Mouse (Mus musculus): ENCODE results near the gene Mtch2. TPM values are rescaled to one million over a fixed set of nuclear protein-coding genes. Genes with fewer than 3 reads are reported as not detected.
"Not testable (repeated sequence)": the region's sequence is repeated elsewhere in the genome, so short reads cannot be mapped to it uniquely, and the experiment has no call there.

Mtch2 gene
- polyA plus RNA-seq, 1 experiment from 2014 or later: 175 TPM

GRCm38 (mm10) chr2:90886436-90886835, 39.5 kb downstream of the Mtch2 start:
- Histone ChIP-seq H3K9ac (no peak overlapping the region), H3K36me3 (no peaks in the 10 kb centered on the region), H3K27ac (replicated peaks) (no peak overlapping the region), H3K4me2 (replicated peaks) (peak overlapping the region; percentile 98), H3K27me3 (peaks cover 38% of the 10 kb centered on the region), H3K4me3 (replicated peaks) (peak overlapping the region; percentile 56), H3K4me1 (peaks cover 30% of the 10 kb centered on the region), H3K9me3 (replicated peaks) (no peaks in the 10 kb centered on the region)
- no peak for ATAC-seq (ENCODE audit: insufficient number of reproducible peaks, low FRiP score, low TSS enrichment, low read depth)
- WGBS: 26% methylated on average over 6 of the region's 6 CpGs

- no peak overlapping the region for H3K4me3 ChIP-seq (replicated peaks)
- H3K36me3 ChIP-seq: no peaks in the 10 kb centered on the region
- no peak overlapping the region for H3K9ac ChIP-seq
- H3K4me2 ChIP-seq (replicated peaks): no peak overlapping the region
- peaks cover 30% of the 10 kb centered on the region for H3K4me1 ChIP-seq
- H3K9me3 ChIP-seq (replicated peaks): no peaks in the 10 kb centered on the region
- no peak for ATAC-seq (ENCODE audit: insufficient number of reproducible peaks, low FRiP score, low TSS enrichment, low read depth)
- no peak overlapping the region for H3K27ac ChIP-seq (replicated peaks)
- peaks cover 38% of the 10 kb centered on the region for H3K27me3 ChIP-seq
- 70% methylated on average over 5 of the region's 5 CpGs for WGBS
These were observed 40.7 kb downstream of the Mtch2 start for GRCm38 (mm10) chr2:90887627-90888026.

GRCm38 (mm10) chr2:90889550-90890548, 42.9 kb downstream of the Mtch2 start:
- H3K9ac ChIP-seq: peak overlapping the region; percentile 51
- peaks cover 30% of the 10 kb centered on the region for H3K4me1 ChIP-seq
- WGBS: 3% methylated on average over 132 of the region's 133 CpGs
- ATAC-seq (ENCODE audit: insufficient number of reproducible peaks, low FRiP score, low TSS enrichment, low read depth): peak; percentile 82
- peaks cover 38% of the 10 kb centered on the region for H3K27me3 ChIP-seq
- no peaks in the 10 kb centered on the region for H3K9me3 ChIP-seq (replicated peaks)
- peaks cover 7% of the 10 kb centered on the region for H3K36me3 ChIP-seq
- peak overlapping the region; percentile 75 for H3K4me2 ChIP-seq (replicated peaks)
- peak overlapping the region; percentile 61 for H3K4me3 ChIP-seq (replicated peaks)
- H3K27ac ChIP-seq (replicated peaks): peak overlapping the region; percentile 51

DNA sequence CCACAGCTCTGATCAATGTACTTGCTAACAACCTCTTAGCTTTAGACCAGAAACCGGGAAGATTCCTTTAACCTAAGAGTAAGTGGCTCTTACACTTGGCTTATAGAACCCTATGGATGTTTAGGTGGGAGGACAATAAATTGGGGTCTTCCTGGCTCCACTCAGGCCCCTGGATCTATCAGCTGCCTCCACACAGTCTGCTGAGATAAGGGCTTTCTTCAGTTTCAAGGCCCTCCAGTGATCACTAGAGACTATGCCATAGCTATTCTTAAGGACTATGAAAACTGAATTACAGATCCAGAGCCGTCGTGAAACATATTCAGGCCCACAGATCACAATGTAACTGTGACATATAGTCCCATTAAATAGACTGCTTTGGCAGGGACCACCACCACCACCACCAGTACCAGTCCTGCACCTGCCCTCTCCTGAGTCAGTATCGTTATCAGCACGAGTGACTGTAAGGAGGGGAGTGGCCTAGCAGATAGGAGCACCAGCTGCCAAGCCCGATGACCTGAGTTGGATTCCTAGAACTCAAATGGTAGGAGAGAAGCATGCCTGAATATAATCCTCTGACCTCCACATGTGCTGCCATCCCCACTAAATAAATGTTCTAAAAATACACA, 46.8 kb downstream of the Mtch2 start:
- no peaks in the 10 kb centered on the region for H3K9me3 ChIP-seq (replicated peaks)
- peaks cover 44% of the 10 kb centered on the region for H3K36me3 ChIP-seq
- no peak overlapping the region for H3K4me3 ChIP-seq (replicated peaks)
- WGBS: 80% methylated on average over 6 of the region's 6 CpGs
- H3K9ac ChIP-seq: no peak overlapping the region
- H3K4me1 ChIP-seq: peaks cover 18% of the 10 kb centered on the region
- no peak overlapping the region for H3K27ac ChIP-seq (replicated peaks)
- ATAC-seq (ENCODE audit: insufficient number of reproducible peaks, low FRiP score, low TSS enrichment, low read depth): no peak
- H3K27me3 ChIP-seq: peaks cover 4% of the 10 kb centered on the region
- H3K4me2 ChIP-seq (replicated peaks): no peak overlapping the region

DNA sequence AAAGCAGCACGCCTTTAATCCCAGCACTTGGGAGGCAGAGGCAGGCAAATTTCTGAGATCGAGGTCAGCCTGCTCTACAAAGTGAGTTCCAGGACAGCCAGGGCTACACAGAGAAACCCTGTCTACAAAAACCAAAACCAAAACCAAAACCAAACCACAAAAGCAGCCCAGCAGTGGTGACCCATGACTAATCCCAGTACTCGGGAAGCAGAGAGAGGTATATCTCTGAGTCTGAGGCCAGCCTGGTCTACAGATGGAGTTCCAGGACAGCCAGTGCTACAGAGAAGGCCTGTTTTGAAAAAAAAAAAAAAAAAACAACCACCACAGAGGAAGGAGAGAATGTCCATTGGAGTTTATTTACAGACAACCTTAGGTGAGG, 47.3 kb downstream of the Mtch2 start:
- H3K9me3 ChIP-seq (replicated peaks); H3K4me2 ChIP-seq (replicated peaks); H3K9ac ChIP-seq; H3K4me3 ChIP-seq (replicated peaks); H3K27ac ChIP-seq (replicated peaks); H3K27me3 ChIP-seq; ATAC-seq (ENCODE audit: insufficient number of reproducible peaks, low FRiP score, low TSS enrichment, low read depth): not testable (repeated sequence)
- WGBS: 90% methylated on average over 3 of the region's 3 CpGs
- peaks cover 48% of the 10 kb centered on the region for H3K36me3 ChIP-seq
- peaks cover 16% of the 10 kb centered on the region for H3K4me1 ChIP-seq

- Histone ChIP-seq H3K27me3 (no peaks in the 10 kb centered on the region), H3K4me2 (replicated peaks) (peak overlapping the region; percentile 60), H3K4me1 (peaks cover 27% of the 10 kb centered on the region), H3K9ac (peak overlapping the region; percentile 84), H3K4me3 (replicated peaks) (peak overlapping the region; percentile 96), H3K9me3 (replicated peaks) (no peaks in the 10 kb centered on the region), H3K27ac (replicated peaks) (no peak overlapping the region), H3K36me3 (peaks cover 38% of the 10 kb centered on the region)
- ATAC-seq (ENCODE audit: insufficient number of reproducible peaks, low FRiP score, low TSS enrichment, low read depth): no peak
- 75% methylated on average over 2 of the region's 2 CpGs for WGBS
These were observed 56.4 kb downstream of the Mtch2 start for GRCm38 (mm10) chr2:90903398-90903797.

DNA sequence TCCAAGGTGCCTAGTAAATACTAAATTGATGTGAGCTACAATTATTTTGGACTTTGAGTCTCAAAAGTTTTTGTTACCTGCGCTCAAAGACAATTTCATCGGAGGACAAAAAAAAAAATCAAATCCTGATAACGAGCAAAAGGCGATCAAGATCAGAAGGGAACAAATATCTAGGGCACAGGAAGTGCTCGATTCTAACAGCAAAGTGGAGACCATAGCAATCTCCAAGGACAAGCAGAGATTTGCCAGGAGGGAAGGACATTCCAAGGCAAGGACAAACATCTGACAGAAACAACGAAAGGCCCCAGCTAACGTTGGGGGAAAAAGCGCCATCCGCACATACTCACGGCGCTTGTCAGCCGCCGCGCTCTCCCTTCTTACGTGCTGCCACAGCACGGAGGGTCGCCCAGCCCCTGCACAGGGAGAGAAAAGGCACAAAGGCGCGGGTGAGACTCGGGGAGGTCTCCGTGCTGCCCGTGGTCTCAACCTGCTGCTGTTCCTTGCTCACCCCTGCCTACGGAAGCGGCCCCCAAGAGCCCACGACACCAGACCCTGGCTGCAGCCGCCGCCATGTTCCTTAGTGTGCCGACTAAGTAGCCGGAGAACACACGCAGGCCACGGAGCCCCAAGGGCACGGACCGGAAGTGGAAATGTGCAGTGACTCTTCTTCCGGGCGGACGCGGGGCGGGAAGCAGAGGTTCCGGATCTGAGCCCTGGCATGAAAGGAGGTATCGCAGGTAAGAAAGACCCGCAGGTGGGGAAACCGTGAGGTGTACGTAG, 57.3 kb downstream of the Mtch2 start, which contains the start of the genes Kbtbd4 and Ndufs3:
TSS of gene Kbtbd4 (plus strand) at position 665 of the 780 bp plus-strand sequence.
TSS of gene Ndufs3 (minus strand) at position 752 of the 780 bp plus-strand sequence.
- H3K27me3 ChIP-seq: no peaks in the 10 kb centered on the region
- H3K9ac ChIP-seq: peak within 1 kb of the TSS; percentile 84
- peak within 1 kb of the TSS; percentile 60 for H3K4me2 ChIP-seq (replicated peaks)
- H3K27ac ChIP-seq (replicated peaks): peak within 1 kb of the TSS; percentile 95
- peaks cover 39% of the 10 kb centered on the region for H3K36me3 ChIP-seq
- H3K4me1 ChIP-seq: peaks cover 27% of the 10 kb centered on the region
- peak within 1 kb of the TSS; percentile 96 for H3K4me3 ChIP-seq (replicated peaks)
- H3K9me3 ChIP-seq (replicated peaks): no peaks in the 10 kb centered on the region
- peak; percentile 86 for ATAC-seq (ENCODE audit: insufficient number of reproducible peaks, low FRiP score, low TSS enrichment, low read depth)
- under 1% methylated on average over 43 of the region's 43 CpGs for WGBS

- ATAC-seq (ENCODE audit: insufficient number of reproducible peaks, low FRiP score, low TSS enrichment, low read depth): peak; percentile 32; the same call in 1 of the 2 replicates
- Histone ChIP-seq H3K36me3 (peaks cover 44% of the 10 kb centered on the region), H3K9me3 (replicated peaks) (no peaks in the 10 kb centered on the region), H3K4me3 (replicated peaks) (peak overlapping the region; percentile 96), H3K4me2 (replicated peaks) (peak overlapping the region; percentile 60), H3K27ac (replicated peaks) (peak overlapping the region; percentile 95), H3K9ac (peak overlapping the region; percentile 84), H3K27me3 (no peaks in the 10 kb centered on the region), H3K4me1 (peaks cover 27% of the 10 kb centered on the region)
- under 1% methylated on average over 21 of the region's 21 CpGs for WGBS
These were observed 57.9 kb downstream of the Mtch2 start for GRCm38 (mm10) chr2:90904856-90905224.

GRCm38 (mm10) chr2:90906721-90907120, 59.8 kb downstream of the Mtch2 start:
- ATAC-seq (ENCODE audit: insufficient number of reproducible peaks, low FRiP score, low TSS enrichment, low read depth): no peak
- no peak overlapping the region for H3K9ac ChIP-seq
- WGBS: 91% methylated on average over 2 of the region's 2 CpGs
- H3K4me2 ChIP-seq (replicated peaks): no peak overlapping the region
- H3K9me3 ChIP-seq (replicated peaks): no peaks in the 10 kb centered on the region
- no peak overlapping the region for H3K4me3 ChIP-seq (replicated peaks)
- H3K36me3 ChIP-seq: peaks cover 57% of the 10 kb centered on the region
- no peak overlapping the region for H3K27ac ChIP-seq (replicated peaks)
- H3K4me1 ChIP-seq: peaks cover 27% of the 10 kb centered on the region
- no peaks in the 10 kb centered on the region for H3K27me3 ChIP-seq

DNA sequence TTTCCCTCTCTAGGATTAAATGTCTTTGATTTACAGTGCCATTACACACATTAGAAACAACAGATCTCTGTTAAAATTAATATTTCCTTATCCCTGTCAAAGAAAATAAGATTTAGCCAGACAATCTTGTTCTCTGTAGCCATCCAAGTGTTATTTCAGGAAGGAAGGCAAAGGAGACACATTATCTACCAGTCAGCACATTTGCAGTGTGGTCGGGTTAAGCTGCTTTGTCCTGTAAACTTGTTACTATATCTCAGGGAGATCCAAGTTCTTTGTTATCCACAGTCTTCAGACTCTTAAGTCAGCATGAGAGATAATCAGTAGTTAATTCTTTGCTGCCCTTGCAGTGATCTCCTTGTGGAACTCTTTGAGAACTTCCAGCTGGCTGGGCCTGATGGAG, 63.9 kb downstream of the Mtch2 start:
- Histone ChIP-seq H3K27me3 (no peaks in the 10 kb centered on the region), H3K27ac (replicated peaks) (no peak overlapping the region), H3K9me3 (replicated peaks) (no peaks in the 10 kb centered on the region), H3K9ac (no peak overlapping the region), H3K4me3 (replicated peaks) (no peak overlapping the region), H3K4me2 (replicated peaks) (no peak overlapping the region), H3K4me1 (peaks cover 17% of the 10 kb centered on the region), H3K36me3 (peaks cover 66% of the 10 kb centered on the region)
- no peak for ATAC-seq (ENCODE audit: insufficient number of reproducible peaks, low FRiP score, low TSS enrichment, low read depth)
- WGBS: 80% methylated on average over 1 of the region's 1 CpGs

DNA sequence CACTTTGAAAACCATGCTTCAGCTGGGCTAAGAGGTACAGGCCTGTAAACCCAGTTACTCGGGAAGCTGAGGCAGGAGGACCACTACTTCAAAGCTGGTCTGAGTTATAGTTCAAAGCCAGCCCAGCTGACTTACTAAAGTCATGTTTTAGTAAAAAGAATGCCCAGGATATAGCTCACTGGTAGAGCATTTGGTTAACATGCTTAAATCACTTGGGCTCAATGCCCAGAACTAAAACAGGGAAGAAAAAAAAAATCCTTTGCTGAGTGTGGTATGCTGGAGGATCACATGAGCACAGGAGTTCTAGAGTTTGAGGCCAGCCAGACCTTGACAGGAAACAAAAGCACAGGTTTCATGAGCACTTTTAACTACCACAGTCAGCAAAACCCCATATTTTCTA, 64.7 kb downstream of the Mtch2 start:
- Histone ChIP-seq H3K9ac (no peak overlapping the region), H3K27ac (replicated peaks) (no peak overlapping the region), H3K9me3 (replicated peaks) (no peaks in the 10 kb centered on the region), H3K4me2 (replicated peaks) (no peak overlapping the region), H3K4me3 (replicated peaks) (no peak overlapping the region), H3K36me3 (peaks cover 62% of the 10 kb centered on the region), H3K27me3 (no peaks in the 10 kb centered on the region), H3K4me1 (peaks cover 21% of the 10 kb centered on the region)
- no peak for ATAC-seq (ENCODE audit: insufficient number of reproducible peaks, low FRiP score, low TSS enrichment, low read depth)
- 67% methylated on average over 1 of the region's 1 CpGs for WGBS

All from embryonic facial prominence, embryonic 15.5 days (tissue).